Mouse (Mus musculus): Measurements from ENCODE around the gene Perp. TPM values are rescaled to one million over a fixed set of nuclear protein-coding genes. Genes with fewer than 3 reads are reported as not detected.

Perp gene
- polyA plus RNA-seq (2015; fragmentation: Illumina TruSeq; extraction: RNeasy Lipid Tissue Mini Kit (QIAGEN cat#74804); ENCODE audit: insufficient read depth, low replicate concordance) = 0.54 TPM

GRCm38 (mm10) chr10:18844441-18845286 is at the start of gene Perp:
Perp (plus strand) TSS chr10:18845020.

Other genes starting within 250 kb of the Perp start
- 0.10 TPM for gene Arfgef3, start 101.1 kb upstream of the Perp start, polyA plus RNA-seq (2015; fragmentation: Illumina TruSeq; extraction: RNeasy Lipid Tissue Mini Kit (QIAGEN cat#74804); ENCODE audit: insufficient read depth, low replicate concordance)
- not detected for gene Gm4922, start 58.2 kb upstream of the Perp start, polyA plus RNA-seq (2015; fragmentation: Illumina TruSeq; extraction: RNeasy Lipid Tissue Mini Kit (QIAGEN cat#74804); ENCODE audit: insufficient read depth, low replicate concordance)
- gene Tnfaip3, start 170.6 kb downstream of the Perp start, polyA plus RNA-seq (2015; fragmentation: Illumina TruSeq; extraction: RNeasy Lipid Tissue Mini Kit (QIAGEN cat#74804); ENCODE audit: insufficient read depth, low replicate concordance) = 50.4 TPM